Mouse (Mus musculus) embryonic facial prominence, embryonic 11.5 days (tissue): ENCODE data around the gene Csnk1e. TPM values are rescaled to one million over a fixed set of nuclear protein-coding genes. Genes with fewer than 3 reads are reported as not detected.

Source experiments
- ATAC-seq: fragments of 200-750 bp; cut with Nextera tagmentation; replicated peaks from 2 replicates; pipeline ENCODE4 v1.8.0; 2017; ENCODE audit warnings: low read depth; ENCODE audit not compliant: insufficient number of reproducible peaks, low FRiP score, low TSS enrichment
- DNase-seq: peaks from one replicate; pipeline ENCODE4 v3.0.0-alpha.2; 2015; ENCODE audit warnings: low spot score
- H3K27ac ChIP-seq: fragments of 300-500 bp; sonication (generic); replicated peaks from 2 replicates; pipeline ENCODE4 v1.5.1; 2014; ENCODE audit warnings: mild to moderate bottlenecking, low read depth, low read length, control low read depth
- H3K27me3 ChIP-seq: fragments of 300-500 bp; sonication (generic); 2 replicates; pipeline ENCODE4 v1.6.1; 2014; ENCODE audit warnings: mild to moderate bottlenecking, low read length, moderate library complexity, mixed read lengths; ENCODE audit not compliant: control insufficient read depth, insufficient read depth
- H3K36me3 ChIP-seq: fragments of 300-500 bp; sonication (generic); replicated peaks from 2 replicates; pipeline ENCODE4 v1.6.1; 2014; ENCODE audit warnings: low read depth, mild to moderate bottlenecking, low read length, moderate library complexity, mixed read lengths; ENCODE audit not compliant: control insufficient read depth, insufficient read depth
- H3K4me1 ChIP-seq: fragments of 300-500 bp; sonication (generic); 2 replicates; pipeline ENCODE4 v1.6.1; 2014; ENCODE audit warnings: low read length, mixed read lengths; ENCODE audit not compliant: control insufficient read depth, insufficient read depth
- H3K4me2 ChIP-seq: fragments of 300-500 bp; sonication (generic); 2 replicates; pipeline ENCODE4 v1.6.1; 2014; ENCODE audit warnings: low read depth, mild to moderate bottlenecking, control low read depth, low read length, moderate library complexity
- H3K4me3 ChIP-seq: fragments of 300-500 bp; sonication (generic); 2 replicates; pipeline ENCODE4 v1.5.1; 2014; ENCODE audit warnings: low read depth, low read length, control low read depth
- H3K9ac ChIP-seq: fragments of 300-500 bp; sonication (generic); replicated peaks from 2 replicates; pipeline ENCODE4 v1.6.1; 2014; ENCODE audit warnings: mild to moderate bottlenecking, control low read depth, low read length
- H3K9me3 ChIP-seq: fragments of 300-500 bp; sonication (generic); replicated peaks from 2 replicates; pipeline ENCODE4 v1.6.1; 2016; ENCODE audit warnings: mild to moderate bottlenecking, low read length, inconsistent platforms, mixed read lengths; ENCODE audit not compliant: control insufficient read depth
- WGBS: fragments of 180-500 bp; shearing (Covaris S2); extraction: QIAGEN DNeasy Blood & Tissue Kit; methylation state at CpG from one replicate; pipeline ENCODE4 v1.1.7; 2014; 5-methylcytosine and 5-hydroxymethylcytosine counted together
- polyA plus RNA-seq: library from polyadenylated mRNA; unstranded; fragments of >200 nt; fragmentation: Nextera tagmentation; extraction: Ambion mirVana; gene quantifications from 2 replicates; pipeline ENCODE4 v1.2.1, GENCODE M21; 2014

The Csnk1e gene
- 108 and 109 TPM in 2 replicates for polyA plus RNA-seq

DNA sequence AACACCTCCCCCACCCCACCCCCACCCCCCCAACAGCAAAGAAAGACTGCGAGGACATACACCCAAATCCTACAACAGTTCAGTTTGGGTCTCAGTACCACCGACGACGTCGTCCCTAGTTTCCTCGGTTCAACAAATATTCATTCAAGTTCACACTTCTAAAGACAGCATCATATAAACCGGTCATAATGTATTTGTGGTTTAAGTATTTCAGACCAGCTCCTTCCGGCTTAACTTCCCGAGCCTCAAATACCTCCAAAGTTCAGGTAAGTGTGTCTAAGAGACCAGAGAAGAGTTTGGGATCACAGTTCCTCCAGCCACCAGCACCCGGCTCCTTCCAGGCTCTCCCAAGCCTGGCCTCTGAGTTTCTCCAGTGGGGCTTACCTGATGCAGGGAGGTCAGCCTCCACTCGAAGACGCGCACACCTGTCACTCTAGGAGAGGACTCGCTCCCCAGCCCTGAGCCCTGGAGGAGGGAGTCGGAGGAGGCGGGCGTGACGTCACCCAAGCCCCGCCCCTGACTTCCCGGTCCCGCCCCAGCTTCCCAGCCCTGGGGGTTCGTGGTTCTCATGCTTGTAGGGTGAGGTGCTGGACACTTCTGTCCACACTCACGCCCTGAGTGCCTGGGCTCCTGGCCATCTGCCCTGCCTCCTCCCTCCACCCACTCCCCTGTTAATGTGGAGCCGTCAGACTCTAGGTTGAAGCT, at the start of gene Csnk1e:
Csnk1e (minus strand) TSS at position 461 of the 705 bp plus-strand sequence.
- Histone ChIP-seq H3K4me3 (peak within 1 kb of the TSS; percentile 30), H3K9me3 (no peaks in the 10 kb centered on the region), H3K4me2 (peak within 1 kb of the TSS; percentile 68), H3K27ac (no peak within 1 kb of the TSS), H3K4me1 (no peaks in the 10 kb centered on the region), H3K9ac (peak within 1 kb of the TSS; percentile 26; the same call in 1 of the 2 replicates), H3K36me3 (no peaks in the 10 kb centered on the region), H3K27me3 (no peaks in the 10 kb centered on the region)
- WGBS: 2% methylated on average over 24 of the region's 24 CpGs
- DNase-seq: peak; percentile 76
- ATAC-seq: peak; percentile 72; the same call in 1 of the 2 replicates

DNA sequence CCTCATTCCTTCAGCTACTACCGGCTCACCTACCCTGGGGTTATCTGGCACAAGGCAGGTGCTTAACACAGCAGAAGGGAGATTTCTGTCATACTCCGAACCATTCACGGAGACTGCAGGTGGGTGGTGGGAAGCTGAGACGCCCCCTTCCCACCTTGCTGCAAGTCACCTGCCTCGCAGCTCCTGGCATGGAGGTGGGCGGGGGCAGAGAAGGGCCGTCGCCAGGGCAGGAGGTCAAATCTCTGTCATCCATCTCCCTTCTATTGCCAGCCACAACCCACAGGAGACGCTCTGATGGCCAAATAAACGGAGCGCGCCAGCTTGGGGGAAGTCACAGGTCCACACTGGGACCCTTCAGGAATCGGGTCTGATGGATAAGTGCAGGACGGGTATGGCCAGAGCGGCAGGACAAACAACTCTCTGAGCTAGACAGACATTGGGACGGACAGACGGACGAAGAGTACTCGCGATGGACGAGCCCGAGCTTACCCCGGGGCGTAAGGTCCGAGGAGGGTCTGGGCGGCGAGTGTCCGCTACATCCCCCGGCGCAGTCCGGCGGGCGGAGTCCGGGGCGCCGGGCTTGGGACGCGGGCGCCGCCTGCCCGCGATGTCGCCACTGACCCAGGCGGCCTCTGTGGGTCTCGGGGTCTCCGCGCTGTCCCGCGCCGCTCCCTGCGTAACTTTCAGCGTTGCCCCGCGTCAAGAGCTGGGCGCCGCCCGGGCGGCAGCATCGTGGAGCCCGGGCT, 49.5 kb upstream of the Csnk1e start, which contains the start of gene Kcnj4:
Kcnj4 (minus strand) TSS at position 535 of the 746 bp plus-strand sequence.
- no peaks in the 10 kb centered on the region for H3K36me3 ChIP-seq
- peaks cover 8% of the 10 kb centered on the region for H3K4me1 ChIP-seq
- peak within 1 kb of the TSS; percentile 99 for H3K4me2 ChIP-seq
- no peaks in the 10 kb centered on the region for H3K9me3 ChIP-seq
- no peak for DNase-seq
- WGBS: under 1% methylated on average over 60 of the region's 60 CpGs
- peaks cover 52% of the 10 kb centered on the region for H3K27me3 ChIP-seq
- peak within 1 kb of the TSS; percentile 51 for H3K9ac ChIP-seq
- H3K27ac ChIP-seq: no peak within 1 kb of the TSS
- H3K4me3 ChIP-seq: peak within 1 kb of the TSS; percentile 55
- ATAC-seq: no peak

DNA sequence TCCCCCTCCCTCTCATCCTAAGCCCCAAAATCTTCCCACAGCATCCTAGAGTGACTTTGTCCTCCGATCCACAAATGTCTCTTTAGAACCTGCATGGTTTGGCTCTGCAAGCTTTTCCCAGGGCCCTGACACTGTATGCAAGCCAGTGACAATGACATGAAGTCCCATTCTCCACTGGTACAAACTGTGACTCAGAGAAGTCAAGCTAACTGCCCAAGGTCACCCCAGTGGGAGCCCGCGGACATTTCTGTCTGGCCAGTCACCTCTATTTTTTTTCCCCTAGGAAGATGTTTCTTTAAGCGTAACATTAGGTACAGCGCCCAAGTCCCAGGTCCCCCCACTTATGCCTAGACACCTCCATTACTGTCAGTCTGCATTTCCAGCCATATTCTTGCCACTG, 48.1 kb upstream of the Csnk1e start:
- H3K27ac ChIP-seq: no peak overlapping the region
- H3K9ac ChIP-seq: no peak overlapping the region
- no peak for DNase-seq
- ATAC-seq: no peak
- peaks cover 8% of the 10 kb centered on the region for H3K4me1 ChIP-seq
- H3K4me3 ChIP-seq: no peak overlapping the region
- no peaks in the 10 kb centered on the region for H3K36me3 ChIP-seq
- WGBS: 70% methylated on average over 5 of the region's 5 CpGs
- H3K4me2 ChIP-seq: no peak overlapping the region
- no peaks in the 10 kb centered on the region for H3K9me3 ChIP-seq
- peaks cover 47% of the 10 kb centered on the region for H3K27me3 ChIP-seq

DNA sequence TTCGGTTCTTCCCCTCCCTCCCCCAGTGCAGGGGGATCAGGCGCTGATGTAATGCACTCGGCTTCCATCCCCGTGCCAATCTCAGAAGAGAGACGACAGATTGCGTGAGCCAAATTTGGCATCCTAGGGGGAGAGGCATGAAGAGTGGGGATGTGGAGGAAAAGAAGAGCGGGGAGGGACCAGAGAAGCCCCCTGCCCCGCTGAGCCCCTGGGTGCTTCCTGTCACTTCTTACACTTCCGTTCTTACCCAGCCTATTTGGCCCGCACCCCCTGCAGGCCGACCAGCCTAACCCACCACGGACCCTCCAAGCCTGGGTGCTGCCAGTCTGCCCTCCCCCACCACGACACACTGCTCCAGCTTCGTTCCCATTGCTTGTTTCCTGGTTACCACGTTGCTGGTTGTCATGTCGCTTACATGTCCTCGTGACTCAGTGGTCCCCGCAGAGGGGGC, 47.5 kb upstream of the Csnk1e start:
- Histone ChIP-seq H3K27ac (no peak overlapping the region), H3K9ac (no peak overlapping the region), H3K36me3 (no peaks in the 10 kb centered on the region), H3K4me1 (peaks cover 8% of the 10 kb centered on the region), H3K27me3 (peaks cover 42% of the 10 kb centered on the region), H3K4me2 (no peak overlapping the region), H3K4me3 (no peak overlapping the region), H3K9me3 (no peaks in the 10 kb centered on the region)
- no peak for ATAC-seq
- WGBS: 23% methylated on average over 18 of the region's 18 CpGs
- no peak for DNase-seq

DNA sequence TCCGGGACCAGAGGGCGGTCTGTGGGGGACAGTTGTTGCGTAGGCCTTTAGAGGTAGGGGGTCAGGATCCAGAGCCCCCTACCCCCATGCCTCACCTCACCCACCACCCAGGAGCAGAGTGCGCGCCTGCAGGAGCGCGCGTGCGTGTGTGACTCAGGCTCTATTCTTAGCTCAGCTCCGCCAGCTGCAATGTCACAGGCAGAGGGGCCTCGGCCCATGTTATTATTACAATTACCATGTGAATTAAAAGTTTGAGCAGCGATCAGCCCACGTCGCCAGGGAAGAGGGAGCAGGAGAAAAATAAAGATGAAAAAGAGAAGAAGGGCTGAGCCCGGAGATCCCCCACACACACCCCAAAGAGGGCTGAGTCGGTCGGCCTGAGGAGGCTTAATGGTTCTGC, 44.7 kb upstream of the Csnk1e start:
- no peaks in the 10 kb centered on the region for H3K36me3 ChIP-seq
- no peak for ATAC-seq
- no peak for DNase-seq
- H3K9me3 ChIP-seq: no peaks in the 10 kb centered on the region
- H3K4me1 ChIP-seq: peaks cover under 1% of the 10 kb centered on the region; the same call in 1 of the 2 replicates
- no peak overlapping the region for H3K4me3 ChIP-seq
- no peak overlapping the region for H3K9ac ChIP-seq
- peaks cover 29% of the 10 kb centered on the region for H3K27me3 ChIP-seq
- no peak overlapping the region for H3K4me2 ChIP-seq
- WGBS: 81% methylated on average over 17 of the region's 17 CpGs
- no peak overlapping the region for H3K27ac ChIP-seq

DNA sequence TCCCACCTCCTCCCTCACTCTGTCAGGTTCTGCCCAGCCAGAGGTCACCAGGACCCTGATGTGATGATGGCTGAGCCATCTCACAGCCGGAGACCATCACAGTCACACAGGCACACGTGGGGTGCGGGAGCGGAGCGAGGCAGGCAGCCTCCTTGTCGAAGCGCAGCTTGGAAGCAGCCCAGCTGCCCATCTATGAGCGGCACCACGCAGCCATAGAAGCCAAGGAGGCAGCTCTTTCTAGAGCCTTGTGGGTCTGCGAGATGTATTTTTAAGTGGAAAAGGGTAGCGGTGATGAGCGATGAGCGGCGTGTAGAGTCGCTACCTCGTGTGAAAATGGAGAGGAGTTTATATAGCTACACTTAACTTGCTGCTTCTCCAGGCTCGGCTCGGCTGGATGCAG, 38.2 kb upstream of the Csnk1e start:
- WGBS: 50% methylated on average over 18 of the region's 18 CpGs

DNA sequence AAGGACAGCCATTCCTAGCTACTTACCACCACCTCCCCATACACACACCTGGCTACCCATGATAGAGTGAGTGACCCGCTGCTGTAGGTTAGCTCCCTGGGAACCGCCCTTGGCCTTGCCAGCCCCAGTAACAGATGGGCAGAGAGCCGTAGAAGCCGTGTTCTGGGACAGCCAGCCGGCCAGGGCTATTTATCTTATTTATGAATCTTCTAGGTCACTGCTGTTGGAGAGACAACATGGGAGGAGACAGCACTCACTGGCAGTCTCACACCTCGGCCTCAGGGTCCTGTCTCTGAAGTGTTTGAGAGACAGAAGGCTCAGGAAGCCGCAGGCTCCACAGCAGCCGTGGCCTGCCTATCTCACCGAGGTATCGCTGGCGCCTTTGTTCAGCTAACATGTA, 34.1 kb upstream of the Csnk1e start:
- H3K27me3 ChIP-seq: peaks cover 5% of the 10 kb centered on the region; the same call in 1 of the 2 replicates
- H3K4me1 ChIP-seq: no peaks in the 10 kb centered on the region
- no peaks in the 10 kb centered on the region for H3K36me3 ChIP-seq
- H3K9ac ChIP-seq: no peak overlapping the region
- DNase-seq: no peak
- H3K4me2 ChIP-seq: no peak overlapping the region
- H3K9me3 ChIP-seq: no peaks in the 10 kb centered on the region
- H3K4me3 ChIP-seq: no peak overlapping the region
- 87% methylated on average over 11 of the region's 11 CpGs for WGBS
- no peak overlapping the region for H3K27ac ChIP-seq
- ATAC-seq: no peak

More for the DNA sequence above, 38.2 kb upstream of the Csnk1e start:
- no peaks in the 10 kb centered on the region for H3K9me3 ChIP-seq
- no peak for DNase-seq
- no peaks in the 10 kb centered on the region for H3K4me1 ChIP-seq
- peaks cover 5% of the 10 kb centered on the region; the same call in 1 of the 2 replicates for H3K27me3 ChIP-seq
- H3K36me3 ChIP-seq: no peaks in the 10 kb centered on the region
- H3K27ac ChIP-seq: no peak overlapping the region
- no peak overlapping the region for H3K4me3 ChIP-seq
- no peak for ATAC-seq
- no peak overlapping the region for H3K9ac ChIP-seq
- no peak overlapping the region for H3K4me2 ChIP-seq
